Mouse (Mus musculus): ENCODE results near the gene Cabcoco1. TPM values are rescaled to one million over a fixed set of nuclear protein-coding genes. Genes with fewer than 3 reads are reported as not detected.

Gene Cabcoco1
- polyA plus RNA-seq, 2 experiments, result 0.41 to 0.66 TPM

DNA sequence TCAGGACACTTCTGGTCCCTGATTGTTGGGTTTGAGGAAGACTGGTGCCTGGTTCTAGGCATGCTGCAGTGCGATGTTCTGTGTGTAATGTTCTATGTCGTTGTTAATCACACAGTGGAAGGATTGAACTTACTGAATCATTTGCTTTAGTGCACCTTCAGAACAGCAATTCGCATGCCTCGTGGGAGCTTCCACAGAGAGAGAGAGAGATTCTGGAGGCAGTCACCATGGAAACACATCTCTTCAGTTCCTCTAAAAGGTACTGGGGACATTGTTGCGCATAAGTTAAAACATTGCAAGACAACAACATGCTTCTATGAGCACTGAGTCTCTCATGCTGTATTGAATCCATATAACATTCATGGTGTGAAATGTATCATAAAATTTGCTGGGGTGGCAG, 20.6 kb upstream of the Cabcoco1 start:
- 68% methylated on average over 5 of the region's 5 CpGs for WGBS (ENCODE audit: insufficient replicate concordance)
- no peaks in the 10 kb centered on the region for H3K36me3 ChIP-seq (replicated peaks; ENCODE audit: control insufficient read depth, insufficient read depth, low read depth)
- no peak for DNase-seq (ENCODE audit: low read depth in 3 of 3, low spot score in 3 of 3)

GRCm38 (mm10) chr10:68558828-68559219, 17.1 kb upstream of the Cabcoco1 start:
- Histone ChIP-seq H3K27me3 (ENCODE audit: control insufficient read depth, insufficient read depth, low read length) (no peaks in the 10 kb centered on the region), H3K9ac (replicated peaks) (no peak overlapping the region), H3K4me1 (replicated peaks; ENCODE audit: control insufficient read depth in 2 of 2, insufficient read depth in 2 of 2, low read length in 1 of 2) (no peaks in the 10 kb centered on the region), H3K4me3 (ENCODE audit: insufficient read depth in 1 of 2, low read depth in 2 of 2, low read length in 2 of 2) (no peak overlapping the region), H3K9me3 (ENCODE audit: control insufficient read depth, low read length) (no peaks in the 10 kb centered on the region), H3K4me2 (ENCODE audit: low read depth) (no peak overlapping the region), H3K27ac (no peak overlapping the region), H3K36me3 (replicated peaks; ENCODE audit: control insufficient read depth, insufficient read depth, low read depth) (no peaks in the 10 kb centered on the region)
- no peak for TF ChIP-seq EP300 (IDR thresholded peaks at IDR 0.05; ENCODE audit: low read depth)
- TF ChIP-seq CTCF (IDR thresholded peaks at IDR 0.05; ENCODE audit: low read depth), result no peak
- DNase-seq (ENCODE audit: low read depth in 3 of 3, low spot score in 3 of 3), result no peak
- WGBS (ENCODE audit: insufficient replicate concordance), result 61% methylated on average over 4 of the region's 4 CpGs
- ATAC-seq (ENCODE audit: insufficient read depth), result no peak

More for the DNA sequence above, 20.6 kb upstream of the Cabcoco1 start:
- Histone ChIP-seq H3K27me3 (ENCODE audit: control insufficient read depth, insufficient read depth, low read length) (no peaks in the 10 kb centered on the region), H3K4me1 (replicated peaks; ENCODE audit: control insufficient read depth in 2 of 2, insufficient read depth in 2 of 2, low read length in 1 of 2) (no peaks in the 10 kb centered on the region), H3K4me3 (ENCODE audit: insufficient read depth in 1 of 2, low read depth in 2 of 2, low read length in 2 of 2) (no peak overlapping the region), H3K9me3 (ENCODE audit: control insufficient read depth, low read length) (no peaks in the 10 kb centered on the region), H3K4me2 (ENCODE audit: low read depth) (no peak overlapping the region), H3K27ac (no peak overlapping the region), H3K9ac (replicated peaks) (no peak overlapping the region)
- ATAC-seq (ENCODE audit: insufficient read depth), result no peak
- no peak for TF ChIP-seq EP300 (IDR thresholded peaks at IDR 0.05; ENCODE audit: low read depth)
- no peak for TF ChIP-seq CTCF (IDR thresholded peaks at IDR 0.05; ENCODE audit: low read depth)

DNA sequence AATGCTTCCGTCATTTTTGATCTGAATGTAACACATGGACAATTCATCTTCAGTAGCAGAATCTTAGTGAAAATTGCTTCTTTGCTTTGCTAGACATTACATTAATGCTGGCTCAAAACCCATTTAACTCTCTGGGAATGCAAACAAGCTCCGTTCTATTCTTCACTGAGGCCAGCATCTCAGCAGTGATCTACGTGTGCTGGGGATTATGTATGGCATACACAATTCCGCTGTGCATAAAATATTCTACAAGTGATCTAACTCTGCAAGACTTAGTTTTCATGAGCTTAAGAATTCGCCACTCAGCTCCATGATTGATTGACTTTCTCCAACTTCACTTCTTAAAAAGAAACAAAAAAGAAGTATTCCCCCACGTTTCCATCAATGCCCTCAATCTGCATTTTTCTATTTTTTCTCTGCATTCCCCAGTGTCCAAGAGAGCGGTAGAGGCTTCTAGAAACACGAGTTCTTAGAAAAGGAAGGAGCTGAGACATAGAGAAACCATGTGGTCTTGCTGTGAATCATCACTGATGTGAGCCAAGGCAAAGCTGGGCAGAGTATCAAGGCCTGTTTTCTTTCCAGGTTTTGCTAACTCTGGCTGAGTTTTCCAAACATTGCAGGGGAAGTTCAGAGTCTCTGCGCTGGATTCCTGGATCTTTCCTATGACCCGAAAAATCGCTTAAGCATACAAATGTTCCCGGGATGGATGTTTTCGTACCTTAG, 16.6 kb upstream of the Cabcoco1 start:
- Histone ChIP-seq H3K4me2 (ENCODE audit: low read depth) (no peak overlapping the region), H3K4me1 (replicated peaks; ENCODE audit: control insufficient read depth in 2 of 2, insufficient read depth in 2 of 2, low read length in 1 of 2) (no peaks in the 10 kb centered on the region), H3K9ac (replicated peaks) (no peak overlapping the region), H3K4me3 (ENCODE audit: insufficient read depth in 1 of 2, low read depth in 2 of 2, low read length in 2 of 2) (no peak overlapping the region), H3K27me3 (ENCODE audit: control insufficient read depth, insufficient read depth, low read length) (no peaks in the 10 kb centered on the region), H3K36me3 (replicated peaks; ENCODE audit: control insufficient read depth, insufficient read depth, low read depth) (no peaks in the 10 kb centered on the region), H3K9me3 (ENCODE audit: control insufficient read depth, low read length) (no peaks in the 10 kb centered on the region), H3K27ac (no peak overlapping the region)
- 65% methylated on average over 13 of the region's 13 CpGs for WGBS (ENCODE audit: insufficient replicate concordance)
- no peak for DNase-seq (ENCODE audit: low read depth in 3 of 3, low spot score in 3 of 3)
- ATAC-seq (ENCODE audit: insufficient read depth), result no peak
- TF ChIP-seq CTCF (IDR thresholded peaks at IDR 0.05; ENCODE audit: low read depth) (no peak), EP300 (IDR thresholded peaks at IDR 0.05; ENCODE audit: low read depth) (no peak)

GRCm38 (mm10) chr10:68553677-68554076, 12.0 kb upstream of the Cabcoco1 start:
- no peak overlapping the region for H3K9ac ChIP-seq (replicated peaks)
- no peak overlapping the region for H3K27ac ChIP-seq
- 0 out of 4 replicates have a peak, but pooled peaks cover 0 to 2% of the 10 kb centered on the region in 2 experiments for H3K4me1 ChIP-seq (replicated peaks; ENCODE audit: control insufficient read depth in 2 of 2, insufficient read depth in 2 of 2, low read length in 1 of 2)
- no peaks in the 10 kb centered on the region for H3K9me3 ChIP-seq (ENCODE audit: control insufficient read depth, low read length)
- no peaks in the 10 kb centered on the region for H3K36me3 ChIP-seq (replicated peaks; ENCODE audit: control insufficient read depth, insufficient read depth, low read depth)
- TF ChIP-seq EP300 (IDR thresholded peaks at IDR 0.05; ENCODE audit: low read depth), result no peak
- no peak for TF ChIP-seq CTCF (IDR thresholded peaks at IDR 0.05; ENCODE audit: low read depth)
- WGBS (ENCODE audit: insufficient replicate concordance), result 54% methylated on average over 3 of the region's 3 CpGs
- ATAC-seq (ENCODE audit: insufficient read depth) (no peak), DNase-seq (ENCODE audit: low read depth in 3 of 3, low spot score in 3 of 3) (no peak)
- H3K4me3 ChIP-seq (ENCODE audit: insufficient read depth in 1 of 2, low read depth in 2 of 2, low read length in 2 of 2), result no peak overlapping the region
- H3K4me2 ChIP-seq (ENCODE audit: low read depth), result no peak overlapping the region
- no peaks in the 10 kb centered on the region for H3K27me3 ChIP-seq (ENCODE audit: control insufficient read depth, insufficient read depth, low read length)

DNA sequence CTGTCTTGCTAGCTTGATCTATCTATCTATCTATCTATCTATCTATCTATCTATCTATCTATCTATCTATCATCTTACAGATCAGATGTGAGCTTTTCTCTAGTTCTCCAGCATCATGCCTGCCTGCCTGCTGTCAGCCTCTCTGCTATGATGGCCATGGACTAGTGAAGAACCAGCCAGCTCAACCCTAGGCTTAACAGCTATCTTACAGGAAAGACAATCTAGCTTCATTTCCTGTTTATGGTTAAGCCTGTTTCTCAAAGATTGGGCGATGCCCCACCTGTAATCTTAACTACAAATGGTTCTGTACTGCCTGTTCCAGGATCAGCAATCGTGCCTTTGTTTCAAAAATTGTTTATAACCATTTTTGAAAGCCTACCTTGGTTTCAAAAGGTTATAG, 10.9 kb upstream of the Cabcoco1 start:
- no peak for ATAC-seq (ENCODE audit: insufficient read depth)
- Histone ChIP-seq H3K4me2 (ENCODE audit: low read depth) (no peak overlapping the region), H3K9me3 (ENCODE audit: control insufficient read depth, low read length) (no peaks in the 10 kb centered on the region), H3K4me3 (ENCODE audit: insufficient read depth in 1 of 2, low read depth in 2 of 2, low read length in 2 of 2) (no peak overlapping the region), H3K9ac (replicated peaks) (no peak overlapping the region), H3K36me3 (replicated peaks; ENCODE audit: control insufficient read depth, insufficient read depth, low read depth) (no peaks in the 10 kb centered on the region), H3K4me1 (replicated peaks; ENCODE audit: control insufficient read depth in 2 of 2, insufficient read depth in 2 of 2, low read length in 1 of 2) (0 out of 4 replicates have a peak, but pooled peaks cover 0 to 2% of the 10 kb centered on the region in 2 experiments), H3K27ac (no peak overlapping the region), H3K27me3 (ENCODE audit: control insufficient read depth, insufficient read depth, low read length) (no peaks in the 10 kb centered on the region)
- 25% methylated on average over 2 of the region's 2 CpGs for WGBS (ENCODE audit: insufficient replicate concordance)
- DNase-seq (ENCODE audit: low read depth in 3 of 3, low spot score in 3 of 3), result no peak
- TF ChIP-seq EP300 (IDR thresholded peaks at IDR 0.05; ENCODE audit: low read depth) (no peak), CTCF (IDR thresholded peaks at IDR 0.05; ENCODE audit: low read depth) (no peak)

All from liver, embryonic 14.5 days (tissue).